Mouse (Mus musculus): ENCODE measurements around the gene Lig3. TPM values are rescaled to one million over a fixed set of nuclear protein-coding genes. Genes with fewer than 3 reads are reported as not detected.

Lig3 gene
- total and polyA plus RNA-seq, 3 experiments, result 45.2 to 101 (median 45.7) TPM

DNA sequence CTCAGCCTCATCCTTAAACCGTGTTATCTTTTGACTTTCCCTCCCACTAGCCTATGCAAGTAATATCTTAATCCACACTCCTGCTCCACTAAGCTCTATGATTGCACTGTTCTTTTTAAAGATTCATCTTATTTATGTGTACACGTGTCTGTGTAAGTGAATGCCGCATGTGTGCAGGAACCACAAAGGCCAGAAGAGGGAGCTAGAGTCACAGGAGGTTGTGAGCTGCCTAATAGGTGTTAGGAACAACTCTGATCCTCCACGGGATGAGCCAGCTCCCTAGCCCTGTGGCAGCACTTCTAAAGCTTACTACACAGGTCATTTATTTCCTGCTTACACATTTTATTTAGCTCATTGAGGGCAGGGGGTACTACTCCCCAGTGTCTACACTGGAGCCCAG lies 38.4 kb downstream of the Lig3 start:
- Histone ChIP-seq H3K9ac (ENCODE audit: insufficient read depth, low read depth) (no peak overlapping the region), H3K9me3 (replicated peaks; ENCODE audit: low read length) (no peaks in the 10 kb centered on the region), H3K4me2 (ENCODE audit: insufficient read depth, low read depth, poor library complexity, severe bottlenecking) (no peak overlapping the region), H3K27me3 (replicated peaks) (no peaks in the 10 kb centered on the region), H3K27ac (ENCODE audit: insufficient read depth, low read depth) (no peak overlapping the region), H3K4me1 (ENCODE audit: control insufficient read depth in 1 of 2, insufficient read depth in 2 of 2) (no peaks in the 10 kb centered on the region), H3K36me3 (replicated peaks in 1 of 2; ENCODE audit: control insufficient read depth in 1 of 2, insufficient read depth in 1 of 2, low read length in 1 of 2) (peaks cover 10 to 22% of the 10 kb centered on the region in 2 experiments), H3K4me3 (replicated peaks in 1 of 3; ENCODE audit: low read depth in 2 of 3, low read length in 2 of 3, poor library complexity in 1 of 3) (no peak overlapping the region), H3K79me2 (replicated peaks; ENCODE audit: control insufficient read depth, extremely low read depth, insufficient read depth, poor library complexity, severe bottlenecking) (no peaks in the 10 kb centered on the region)
- TF ChIP-seq GABPA (IDR thresholded peaks at IDR 0.05; ENCODE audit: insufficient replicate concordance, low read depth, low read length), result no peak
- TF ChIP-seq ZKSCAN1 (IDR thresholded peaks at IDR 0.05; ENCODE audit: borderline replicate concordance, low read depth, low read length), result no peak
- TF ChIP-seq USF1 (IDR thresholded peaks at IDR 0.05; ENCODE audit: low read depth, low read length), result no peak
- TF ChIP-seq MEF2A (IDR thresholded peaks at IDR 0.05; ENCODE audit: borderline replicate concordance, low read depth, low read length), result no peak
- peak; percentile 97 for TF ChIP-seq RAD21 (IDR thresholded peaks at IDR 0.05; ENCODE audit: low read depth, low read length)
- TF ChIP-seq MAFK (IDR thresholded peaks at IDR 0.05; ENCODE audit: insufficient replicate concordance, low read length), result 0 out of 2 replicates have a peak, but pooled peaks have one; percentile 4
- no peak for TF ChIP-seq POLR2AphosphoS2 (IDR thresholded peaks at IDR 0.05; ENCODE audit: low read depth, low read length)
- TF ChIP-seq ZNF384 (IDR thresholded peaks at IDR 0.05; ENCODE audit: low read depth, low read length), result 0 out of 2 replicates have a peak, but pooled peaks have one; percentile 29
- TF ChIP-seq CHD2 (IDR thresholded peaks at IDR 0.05; ENCODE audit: low read length), result no peak
- no peak for TF ChIP-seq IRF4 (IDR thresholded peaks at IDR 0.05; ENCODE audit: low read depth, low read length)
- no peak for TF ChIP-seq TCF12 (IDR thresholded peaks at IDR 0.05; ENCODE audit: low read depth, low read length)
- TF ChIP-seq POLR2A (IDR thresholded peaks at IDR 0.05; ENCODE audit: low read depth, low read length), result no peak
- peak; percentile 54; the same call in 1 of the 2 replicates for TF ChIP-seq NELFE (IDR thresholded peaks at IDR 0.05; ENCODE audit: low read depth, low read length)
- peak; percentile 86 for TF ChIP-seq ZC3H11A (IDR thresholded peaks at IDR 0.05; ENCODE audit: low read depth, low read length)
- no peak for TF ChIP-seq UBTF (IDR thresholded peaks at IDR 0.05; ENCODE audit: low read depth, low read length)
- TF ChIP-seq HCFC1 (IDR thresholded peaks at IDR 0.05; ENCODE audit: low read depth, low read length), result peak; percentile 31; the same call in 1 of the 2 replicates
- TF ChIP-seq SIN3A (IDR thresholded peaks at IDR 0.05; ENCODE audit: low read length), result peak; percentile 58; the same call in 1 of the 2 replicates
- TF ChIP-seq SMC3 (IDR thresholded peaks at IDR 0.05; ENCODE audit: low read depth, low read length), result peak; percentile 99
- no peak for TF ChIP-seq ZMIZ1 (IDR thresholded peaks at IDR 0.05; ENCODE audit: low read depth, low read length)
- TF ChIP-seq NRF1 (IDR thresholded peaks at IDR 0.05; ENCODE audit: low read depth, low read length), result no peak
- 0 out of 2 replicates have a peak, but pooled peaks have one; percentile 34 for TF ChIP-seq ELF1 (IDR thresholded peaks at IDR 0.05; ENCODE audit: low read depth, low read length)
- no peak for TF ChIP-seq TBP (conservative IDR thresholded peaks at IDR 0.05; ENCODE audit: low read depth, low read length)
- peak; percentile 27; the same call in 1 of the 2 replicates for TF ChIP-seq JUN (IDR thresholded peaks at IDR 0.05; ENCODE audit: insufficient read depth, low read depth, low read length)
- TF ChIP-seq KAT2A (IDR thresholded peaks at IDR 0.05; ENCODE audit: insufficient replicate concordance, low read length), result no peak
- peak; percentile 60 for TF ChIP-seq BHLHE40 (IDR thresholded peaks at IDR 0.05; ENCODE audit: low read depth, low read length)
- TF ChIP-seq MYC (IDR thresholded peaks at IDR 0.05; ENCODE audit: low read depth, low read length), result peak; percentile 97
- no peak for TF ChIP-seq RCOR1 (conservative IDR thresholded peaks at IDR 0.05; ENCODE audit: low read depth, low read length)
- TF ChIP-seq JUND (conservative IDR thresholded peaks at IDR 0.05; ENCODE audit: low read depth, low read length), result peak; percentile 45
- TF ChIP-seq MAZ (IDR thresholded peaks at IDR 0.05; ENCODE audit: low read depth, low read length), result 0 out of 2 replicates have a peak, but pooled peaks have one; percentile 23
- peak; percentile 91 for TF ChIP-seq MAX (IDR thresholded peaks at IDR 0.05; ENCODE audit: low read length)
- no peak for TF ChIP-seq PAX5 (IDR thresholded peaks at IDR 0.05; ENCODE audit: low read length)
- TF ChIP-seq E2F4 (IDR thresholded peaks at IDR 0.05; ENCODE audit: insufficient replicate concordance, low read depth, low read length), result no peak
- TF ChIP-seq MXI1 (IDR thresholded peaks at IDR 0.05; ENCODE audit: low read depth, low read length), result peak; percentile 36; the same call in 1 of the 2 replicates
- TF ChIP-seq ETS1 (conservative IDR thresholded peaks at IDR 0.05; ENCODE audit: low read depth, low read length), result no peak
- TF ChIP-seq CTCF (conservative IDR thresholded peaks at IDR 0.05 in 1 of 2, IDR thresholded peaks at IDR 0.05 in 1 of 2; ENCODE audit: low read depth in 2 of 2, low read length in 2 of 2), result peak; percentile 92 to 99
- no peak for TF ChIP-seq CHD1 (IDR thresholded peaks at IDR 0.05; ENCODE audit: low read depth, low read length)
- no peak for TF ChIP-seq USF2 (conservative IDR thresholded peaks at IDR 0.05; ENCODE audit: low read depth, low read length)
- peak; percentile 19; the same call in 1 of the 2 replicates for TF ChIP-seq EP300 (IDR thresholded peaks at IDR 0.05; ENCODE audit: low read length)
- dilution Hi-C loops (cut with MboI; ENCODE audit: extremely low pct_ligation_motif_present, extremely low pct_unique_long_range_greater_than_20kb, low sequenced_read_pairs), result no loop called here
- DNase-seq (ENCODE audit: extremely low read depth), result peak; percentile 85
- in situ Hi-C loops (cut with MboI; ENCODE audit: low pct_ligation_motif_present, low pct_unique_long_range_greater_than_20kb, low sequenced_read_pairs), result loop anchor here (5.0 kb wide), 1 partner anchor 68 kb away; no protein-coding TSS in a partner anchor

Measured in CH12.LX (cell line).